Mouse (Mus musculus): ENCODE measurements around the gene Kif15. TPM values are rescaled to one million over a fixed set of nuclear protein-coding genes. Genes with fewer than 3 reads are reported as not detected.

Gene Kif15
- polyA plus RNA-seq, 1 experiment from 2014 or later, result 58.2 TPM

DNA sequence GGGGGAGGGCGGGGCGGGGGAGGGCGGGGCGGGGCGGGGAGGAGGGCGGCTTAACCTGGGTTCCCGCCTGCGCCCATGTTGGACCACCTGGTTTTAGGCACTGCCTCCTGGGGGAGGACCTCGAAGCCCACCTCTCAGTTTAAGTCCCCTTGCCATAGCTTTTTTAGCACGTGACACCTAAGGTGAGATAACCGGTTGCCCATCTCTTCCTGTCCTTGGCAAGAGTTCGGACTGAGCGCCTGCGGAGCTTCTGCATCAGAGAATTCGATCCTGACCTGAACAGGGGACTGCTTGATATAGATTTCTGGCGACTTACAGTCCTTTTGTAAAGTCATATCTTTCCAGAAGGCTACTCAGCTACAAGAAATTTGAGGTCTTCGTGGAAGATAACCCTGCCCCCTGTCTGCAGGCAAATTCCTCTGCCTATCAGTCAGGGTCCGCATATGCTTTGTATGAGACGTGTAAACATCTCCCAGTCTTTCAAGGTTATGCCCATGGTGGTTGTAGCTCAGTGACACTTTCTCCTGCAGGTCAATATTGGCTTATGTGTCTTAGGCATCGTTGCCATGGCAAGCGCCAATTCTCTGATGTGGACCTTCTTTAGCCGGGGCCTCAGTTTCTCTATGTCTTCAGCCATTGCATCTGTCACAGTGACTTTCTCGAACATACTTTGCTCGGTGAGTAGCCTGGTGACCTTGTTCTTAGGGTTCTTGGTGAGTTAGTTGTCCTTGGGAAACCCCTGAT lies 71.0 kb downstream of the Kif15 start:
- Histone ChIP-seq H3K36me3 (peaks cover 20% of the 10 kb centered on the region), H3K27ac (no peak overlapping the region), H3K27me3 (no peaks in the 10 kb centered on the region), H3K4me3 (peak overlapping the region; percentile 67), H3K4me1 (peaks cover 17% of the 10 kb centered on the region), H3K4me2 (replicated peaks) (peak overlapping the region; percentile 76), H3K9me3 (no peaks in the 10 kb centered on the region), H3K9ac (peak overlapping the region; percentile 50; the same call in 1 of the 2 replicates)
- ATAC-seq (ENCODE audit: low FRiP score, low read depth), result no peak; the same call in 1 of the 2 replicates
- 46% methylated on average over 17 of the region's 24 CpGs for WGBS

DNA sequence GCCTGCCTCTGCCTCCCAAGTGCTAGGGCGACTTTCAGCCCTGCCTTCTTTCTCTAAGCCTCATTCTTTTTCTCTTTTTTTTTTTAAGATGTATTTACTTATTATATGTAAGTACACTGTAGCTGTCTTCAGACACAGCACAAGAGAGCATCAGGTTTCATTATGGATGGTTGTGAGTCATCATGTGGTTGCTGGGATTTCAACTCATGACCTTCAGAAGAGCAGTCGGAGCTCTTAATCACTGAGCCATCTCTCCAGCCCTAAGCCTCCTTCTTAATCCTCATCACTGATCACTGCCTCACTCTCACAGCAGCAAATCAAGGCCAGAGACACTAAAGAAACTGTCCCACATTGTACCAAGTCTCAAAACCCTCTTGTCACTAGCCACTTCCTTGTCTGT lies 73.4 kb downstream of the Kif15 start:
- Histone ChIP-seq H3K27me3 (no peaks in the 10 kb centered on the region), H3K9ac (no peak overlapping the region), H3K4me2 (replicated peaks) (no peak overlapping the region), H3K4me1 (peaks cover 13% of the 10 kb centered on the region), H3K9me3 (no peaks in the 10 kb centered on the region), H3K27ac (no peak overlapping the region), H3K36me3 (no peaks in the 10 kb centered on the region), H3K4me3 (no peak overlapping the region)
- no peak for ATAC-seq (ENCODE audit: low FRiP score, low read depth)
- WGBS, result 78% methylated on average over 2 of the region's 2 CpGs

DNA sequence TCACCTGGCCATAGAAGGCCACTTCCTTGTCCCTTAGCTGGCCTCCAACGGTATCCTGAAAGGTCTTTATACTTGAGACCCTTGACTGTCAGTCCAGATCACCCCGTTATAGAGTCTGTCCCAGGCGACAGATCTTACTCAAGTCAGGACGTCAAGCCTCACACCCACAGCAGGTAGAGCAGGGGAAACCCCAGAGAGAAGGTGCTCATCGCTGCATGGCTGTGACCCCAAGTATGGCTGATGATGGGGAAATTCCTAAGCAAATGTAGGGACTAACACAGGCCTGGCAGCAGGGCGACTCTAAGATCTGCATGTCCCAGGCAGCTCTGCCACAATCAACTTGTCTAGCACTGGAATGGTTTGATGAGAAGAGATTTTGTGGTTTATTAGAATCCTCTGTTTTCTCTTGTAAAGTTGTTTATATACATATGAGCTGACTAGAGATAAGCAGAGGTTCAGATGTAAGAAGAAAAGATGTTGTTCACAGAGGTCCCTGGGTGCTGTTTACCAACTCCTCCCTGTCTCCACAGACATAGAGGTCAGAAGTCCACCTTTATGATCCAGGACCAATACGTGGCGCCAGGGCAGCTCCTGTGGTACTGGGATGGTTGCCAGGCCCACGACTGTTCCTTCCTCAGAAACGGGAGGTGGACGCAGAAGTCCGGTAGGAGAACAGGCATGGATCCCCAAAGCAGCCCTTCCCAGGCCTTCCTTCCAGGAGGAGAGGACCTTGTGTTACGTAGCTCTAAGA lies 80.8 kb downstream of the Kif15 start:
- Histone ChIP-seq H3K4me3 (no peak overlapping the region), H3K9ac (no peak overlapping the region; the same call in 1 of the 2 replicates), H3K9me3 (no peaks in the 10 kb centered on the region), H3K4me2 (replicated peaks) (no peak overlapping the region), H3K36me3 (no peaks in the 10 kb centered on the region), H3K27me3 (no peaks in the 10 kb centered on the region), H3K4me1 (0 out of 2 replicates have a peak, but pooled peaks cover 4% of the 10 kb centered on the region), H3K27ac (no peak overlapping the region)
- ATAC-seq (ENCODE audit: low FRiP score, low read depth), result no peak
- WGBS, result 82% methylated on average over 13 of the region's 13 CpGs

DNA sequence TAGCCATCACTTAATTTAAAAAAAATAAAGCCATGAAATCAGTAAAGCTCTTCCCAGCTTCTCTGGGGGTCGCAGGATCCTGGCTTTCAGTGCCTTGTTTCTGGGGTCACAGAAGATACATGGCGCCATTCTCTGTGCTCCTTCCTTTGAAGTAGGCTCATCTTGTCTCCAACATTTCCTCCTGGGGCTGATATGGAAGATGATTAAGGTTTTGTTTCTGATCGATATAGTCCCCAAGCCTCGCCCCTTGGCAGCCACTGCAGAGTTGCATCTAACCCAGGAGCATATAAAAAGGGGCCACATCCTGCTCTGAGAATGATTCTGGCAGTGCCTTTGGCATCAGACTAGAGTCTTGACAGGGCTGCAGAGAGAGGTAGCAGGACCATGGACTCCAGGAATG lies 83.6 kb downstream of the Kif15 start, which contains the start of gene Tgm4:
Gene Tgm4 (plus strand): TSS at position 301 of the 400 bp plus-strand sequence.
- Histone ChIP-seq H3K4me2 (replicated peaks) (no peak within 1 kb of the TSS), H3K9me3 (no peaks in the 10 kb centered on the region), H3K9ac (no peak within 1 kb of the TSS), H3K27ac (no peak within 1 kb of the TSS), H3K4me1 (0 out of 2 replicates have a peak, but pooled peaks cover 4% of the 10 kb centered on the region), H3K4me3 (no peak within 1 kb of the TSS), H3K27me3 (no peaks in the 10 kb centered on the region), H3K36me3 (no peaks in the 10 kb centered on the region)
- no peak for ATAC-seq (ENCODE audit: low FRiP score, low read depth)
- WGBS, result 88% methylated on average over 4 of the region's 4 CpGs

DNA sequence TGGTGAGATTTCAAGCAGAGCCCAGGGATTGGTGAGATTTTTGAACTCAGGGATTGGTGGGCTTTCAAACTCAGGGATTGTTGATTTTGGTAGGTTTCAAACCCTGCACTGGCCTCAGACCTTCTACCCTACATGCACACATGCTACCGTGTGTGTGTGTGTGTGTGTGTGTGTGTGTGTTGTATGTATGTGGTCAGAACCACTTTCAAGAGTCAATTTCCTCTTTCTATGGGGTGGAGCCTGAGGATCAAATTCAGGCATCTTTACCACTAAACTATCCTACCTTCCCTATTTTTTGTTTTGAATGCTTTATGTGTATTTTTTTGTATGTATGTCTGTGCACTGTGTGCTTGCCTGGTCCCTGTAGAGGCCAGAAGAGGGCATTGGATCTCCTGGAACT lies 96.8 kb downstream of the Kif15 start:
- H3K9ac ChIP-seq, result no peak overlapping the region
- H3K27me3 ChIP-seq, result no peaks in the 10 kb centered on the region
- H3K27ac ChIP-seq, result no peak overlapping the region
- 79% methylated on average over 1 of the region's 1 CpGs for WGBS
- ATAC-seq (ENCODE audit: low FRiP score, low read depth), result no peak
- H3K4me3 ChIP-seq, result no peak overlapping the region
- H3K4me2 ChIP-seq (replicated peaks), result no peak overlapping the region
- no peaks in the 10 kb centered on the region for H3K9me3 ChIP-seq
- no peaks in the 10 kb centered on the region for H3K36me3 ChIP-seq
- no peaks in the 10 kb centered on the region for H3K4me1 ChIP-seq

DNA sequence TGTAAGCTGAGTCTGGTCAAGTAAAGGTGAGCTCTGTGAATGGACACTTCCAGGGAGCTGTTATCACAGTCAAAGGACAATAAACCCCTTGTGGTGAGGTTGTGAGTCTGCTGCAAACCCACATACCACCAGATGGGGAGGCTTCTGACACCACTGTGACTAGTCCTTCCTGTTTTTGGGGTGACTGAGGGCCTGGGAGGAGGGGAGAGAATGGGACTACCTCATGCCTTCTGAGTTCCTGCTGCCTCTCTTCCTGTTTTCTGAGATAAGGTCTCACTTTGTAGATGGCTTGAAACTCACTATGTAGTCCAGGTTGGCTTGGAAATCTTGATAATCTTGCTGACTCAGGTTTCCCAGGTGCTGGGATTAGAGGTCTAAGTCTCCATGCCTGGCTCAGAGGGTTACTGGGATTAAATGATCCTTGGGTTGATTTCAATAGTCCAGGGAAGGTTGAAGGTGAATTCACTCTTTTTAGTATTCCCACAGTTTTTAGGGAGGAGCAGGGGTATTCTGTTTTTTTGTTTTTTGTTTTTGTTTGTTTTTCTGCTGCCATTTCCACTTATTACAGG lies 108.0 kb downstream of the Kif15 start:
- no peak overlapping the region for H3K9ac ChIP-seq
- H3K4me2 ChIP-seq (replicated peaks), result no peak overlapping the region
- no peaks in the 10 kb centered on the region for H3K27me3 ChIP-seq
- H3K9me3 ChIP-seq, result no peaks in the 10 kb centered on the region
- H3K4me1 ChIP-seq, result no peaks in the 10 kb centered on the region
- H3K4me3 ChIP-seq, result no peak overlapping the region
- no peaks in the 10 kb centered on the region for H3K36me3 ChIP-seq
- H3K27ac ChIP-seq, result no peak overlapping the region
- no peak for ATAC-seq (ENCODE audit: low FRiP score, low read depth)

DNA sequence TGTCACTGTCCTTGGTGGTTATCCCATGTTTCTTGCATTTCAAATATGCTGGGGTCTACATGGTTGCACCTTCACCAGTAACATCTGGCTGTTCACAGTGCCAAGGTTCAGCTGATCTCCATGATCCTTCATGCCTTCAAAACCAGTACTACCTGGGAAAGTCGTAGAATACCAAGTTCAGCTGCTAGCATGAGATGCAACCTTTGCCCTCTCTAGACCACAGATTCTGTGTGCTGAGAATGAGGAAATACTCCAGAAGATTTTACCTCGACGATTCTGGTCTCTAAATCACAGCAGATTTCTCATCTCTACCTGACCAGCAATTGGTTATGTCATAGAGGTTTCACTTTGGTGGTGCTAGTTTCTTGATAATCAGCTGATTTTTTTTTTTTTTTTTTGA lies 109.3 kb downstream of the Kif15 start:
- Histone ChIP-seq H3K4me2 (replicated peaks) (no peak overlapping the region), H3K4me3 (no peak overlapping the region), H3K27ac (no peak overlapping the region), H3K9ac (no peak overlapping the region), H3K9me3 (no peaks in the 10 kb centered on the region), H3K4me1 (no peaks in the 10 kb centered on the region), H3K27me3 (no peaks in the 10 kb centered on the region), H3K36me3 (no peaks in the 10 kb centered on the region)
- 87% methylated on average over 3 of the region's 3 CpGs for WGBS
- no peak for ATAC-seq (ENCODE audit: low FRiP score, low read depth)

Other genes with a start within 250 kb of the Kif15 start
- not detected in 2 replicates for gene Topaz1, start 203.7 kb upstream of the Kif15 start, polyA plus RNA-seq (2015; fragmentation: Nextera tagmentation; extraction: Ambion mirVana)
- 8.4 TPM in 2 replicates for gene Tcaim, start 145.5 kb upstream of the Kif15 start, polyA plus RNA-seq (2015; fragmentation: Nextera tagmentation; extraction: Ambion mirVana)
- gene Gm35549, start 107.0 kb upstream of the Kif15 start, polyA plus RNA-seq (2015; fragmentation: Nextera tagmentation; extraction: Ambion mirVana), result 0.34 and 0.67 TPM in 2 replicates
- 75.2 and 88.0 TPM in 2 replicates for gene Zfp445, start 85.0 kb upstream of the Kif15 start, polyA plus RNA-seq (2015; fragmentation: Nextera tagmentation; extraction: Ambion mirVana)
- gene Zkscan7, start 65.4 kb upstream of the Kif15 start, polyA plus RNA-seq (2015; fragmentation: Nextera tagmentation; extraction: Ambion mirVana), result 3.7 and 4.9 TPM in 2 replicates
- gene Zfp105, start 28.0 kb upstream of the Kif15 start, polyA plus RNA-seq (2015; fragmentation: Nextera tagmentation; extraction: Ambion mirVana), result 29.6 and 32.2 TPM in 2 replicates
- 33.5 and 33.7 TPM in 2 replicates for gene 1110059G10Rik, start within 50 bp of the Kif15 start, polyA plus RNA-seq (2015; fragmentation: Nextera tagmentation; extraction: Ambion mirVana)
- gene Tmem42, start 70.3 kb downstream of the Kif15 start, polyA plus RNA-seq (2015; fragmentation: Nextera tagmentation; extraction: Ambion mirVana), result 21.0 and 23.3 TPM in 2 replicates
- 0.78 and 0.88 TPM in 2 replicates for gene Tgm4, start 83.7 kb downstream of the Kif15 start, polyA plus RNA-seq (2015; fragmentation: Nextera tagmentation; extraction: Ambion mirVana)
- 68.5 and 70.2 TPM in 2 replicates for gene Zdhhc3, start 162.2 kb downstream of the Kif15 start, polyA plus RNA-seq (2015; fragmentation: Nextera tagmentation; extraction: Ambion mirVana)
- gene Exosc7, start 162.2 kb downstream of the Kif15 start, polyA plus RNA-seq (2015; fragmentation: Nextera tagmentation; extraction: Ambion mirVana), result 97.0 and 99.0 TPM in 2 replicates
- 0.24 and 0.32 TPM in 2 replicates for gene Clec3b, start 199.9 kb downstream of the Kif15 start, polyA plus RNA-seq (2015; fragmentation: Nextera tagmentation; extraction: Ambion mirVana)

Measured in limb, embryonic 13.5 days (tissue).